Mouse (Mus musculus) frontal cortex, adult 2 months (tissue): ENCODE measurements around the gene Olfr1113. TPM values are rescaled to one million over a fixed set of nuclear protein-coding genes. Genes with fewer than 3 reads are reported as not detected.
"Not testable (repeated sequence)": the region's sequence is repeated elsewhere in the genome, so short reads cannot be mapped to it uniquely, and the experiment has no call there.

Experiments used
- DNase-seq, 2 experiments: peaks; one replicate each; pipeline ENCODE4 v3.0.0; 2022; ENCODE audit warnings: low spot score in 1 of 2; ENCODE audit errors: extremely low spot score in 1 of 2
- polyA plus RNA-seq: library from polyadenylated mRNA; depleted of rRNA; stranded (reverse); fragments of >200 nt; gene quantifications from 2 replicates; pipeline ENCODE4 v1.2.3, GENCODE M21; 2012; rRNA removed

Gene Olfr1113
- polyA plus RNA-seq, result not detected in 2 replicates

DNA sequence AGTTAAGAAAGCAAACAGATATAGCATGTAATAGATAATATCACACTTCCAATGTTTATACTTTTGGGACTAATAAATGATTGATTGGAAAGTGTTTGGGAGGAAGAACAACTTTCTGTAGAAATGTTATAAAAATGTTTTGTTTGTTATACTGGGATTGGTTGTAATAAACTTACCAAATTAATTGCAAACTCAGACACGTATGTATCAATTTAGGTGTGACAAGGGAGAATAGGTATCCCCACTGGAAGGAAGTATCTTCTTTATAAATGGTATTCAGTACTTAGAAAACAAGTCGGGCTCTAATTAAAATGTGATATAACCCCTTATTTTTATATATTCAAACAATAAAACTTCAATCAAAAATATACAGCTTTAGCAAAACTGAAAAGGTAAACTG, at the start of gene Olfr1113:
Gene Olfr1113 (plus strand): TSS at position 301 of the 400 bp plus-strand sequence.
- no peak for DNase-seq

DNA sequence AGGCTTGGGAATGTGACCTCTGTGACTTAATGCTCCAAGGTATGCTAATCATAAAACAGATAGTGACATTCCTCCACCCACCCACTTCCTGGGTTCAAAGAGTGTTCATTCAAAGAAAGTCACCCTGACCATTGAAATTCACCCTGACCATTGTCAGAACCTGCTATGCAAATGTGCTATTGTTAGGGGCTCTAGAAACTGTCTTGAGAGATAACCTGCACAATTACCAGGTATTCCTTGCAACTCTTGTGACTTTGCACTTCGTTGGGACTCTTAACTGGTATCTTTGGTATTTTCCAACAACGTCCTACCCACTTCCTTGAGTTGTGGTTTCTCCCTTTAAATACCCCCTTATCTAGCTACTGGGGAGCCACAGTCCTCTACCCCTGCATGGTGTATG, 41.0 kb upstream of the Olfr1113 start:
- DNase-seq, result not testable (repeated sequence)

DNA sequence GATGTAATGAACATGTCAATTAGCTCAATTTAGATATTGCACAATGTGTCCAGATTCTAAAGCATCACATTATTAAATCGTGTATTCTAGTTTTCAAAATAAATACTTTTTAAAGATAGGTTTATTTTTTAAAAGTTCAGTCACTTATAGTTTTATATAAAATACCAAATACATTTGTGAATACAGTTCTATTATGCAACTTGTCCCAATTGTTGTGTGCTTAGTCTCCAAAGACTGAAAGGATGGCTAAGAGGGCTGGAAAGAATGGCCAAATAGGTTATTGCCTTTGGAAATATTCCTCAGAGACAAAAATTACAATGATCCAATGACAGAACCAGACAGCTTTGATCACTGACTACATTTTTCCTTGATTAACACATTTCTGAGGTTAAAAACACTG, 21.3 kb upstream of the Olfr1113 start, which contains the start of gene Olfr1112:
Gene Olfr1112 (plus strand): TSS at position 301 of the 400 bp plus-strand sequence.
- no peak for DNase-seq

DNA sequence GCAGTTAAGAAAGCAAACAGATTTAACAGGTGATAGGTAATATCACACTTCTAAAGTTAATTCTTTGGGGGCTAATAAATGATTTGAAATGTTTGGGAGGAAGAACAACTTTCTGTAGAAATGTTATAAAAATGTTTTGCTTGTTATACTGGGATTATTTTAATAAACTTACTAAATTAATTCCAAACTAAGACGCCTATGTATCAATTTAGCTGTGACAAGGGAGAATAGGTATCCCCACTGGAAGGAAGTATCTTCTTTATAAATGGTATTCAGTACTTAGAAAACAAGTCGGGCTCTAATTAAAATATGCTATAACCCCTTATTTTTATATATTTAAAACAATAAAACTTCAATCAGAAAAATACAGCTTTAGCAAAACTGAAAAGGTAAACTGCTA, 38.9 kb downstream of the Olfr1113 start, which contains the start of gene Olfr1115:
Gene Olfr1115 (plus strand): TSS at position 301 of the 400 bp plus-strand sequence.
- no peak for DNase-seq

Other genes with a start within 250 kb of the Olfr1113 start
- not detected in 2 replicates for gene Olfr1099, start 248.3 kb upstream of the Olfr1113 start, polyA plus RNA-seq
- not detected in 2 replicates for gene Olfr1100, start 229.0 kb upstream of the Olfr1113 start, polyA plus RNA-seq
- gene Olfr1101, start 217.7 kb upstream of the Olfr1113 start, polyA plus RNA-seq, result not detected in 2 replicates
- not detected in 2 replicates for gene Olfr1102, start 210.6 kb upstream of the Olfr1113 start, polyA plus RNA-seq
- gene Olfr1104, start 181.9 kb upstream of the Olfr1113 start, polyA plus RNA-seq, result 0.15 TPM in 1 of 2 replicates, not detected in the other
- not detected in 2 replicates for gene Olfr1105, start 172.4 kb upstream of the Olfr1113 start, polyA plus RNA-seq
- 0.23 TPM in 1 of 2 replicates, not detected in the other for gene Olfr1106, start 156.7 kb upstream of the Olfr1113 start, polyA plus RNA-seq
- gene Olfr1107, start 133.2 kb upstream of the Olfr1113 start, polyA plus RNA-seq, result not detected in 2 replicates
- not detected in 2 replicates for gene Olfr1109, start 113.0 kb upstream of the Olfr1113 start, polyA plus RNA-seq
- not detected in 2 replicates for gene Olfr259, start 94.4 kb upstream of the Olfr1113 start, polyA plus RNA-seq
- gene Olfr1110, start 68.7 kb upstream of the Olfr1113 start, polyA plus RNA-seq, result 0.04 TPM in 1 of 2 replicates, not detected in the other
- gene Olfr1111, start 56.3 kb upstream of the Olfr1113 start, polyA plus RNA-seq, result not detected in 2 replicates
- not detected in 2 replicates for gene Olfr1112, start 21.2 kb upstream of the Olfr1113 start, polyA plus RNA-seq
- gene Olfr1115, start 39.0 kb downstream of the Olfr1113 start, polyA plus RNA-seq, result not detected in 2 replicates
- not detected in 2 replicates for gene Olfr1116, start 58.6 kb downstream of the Olfr1113 start, polyA plus RNA-seq
- not detected in 2 replicates for gene Olfr1118, start 98.6 kb downstream of the Olfr1113 start, polyA plus RNA-seq
- gene Olfr1120, start 145.8 kb downstream of the Olfr1113 start, polyA plus RNA-seq, result not detected in 2 replicates
- gene Olfr1121, start 160.9 kb downstream of the Olfr1113 start, polyA plus RNA-seq, result not detected in 2 replicates
- gene Olfr1122, start 176.9 kb downstream of the Olfr1113 start, polyA plus RNA-seq, result not detected in 2 replicates
- not detected in 2 replicates for gene Olfr1123, start 207.7 kb downstream of the Olfr1113 start, polyA plus RNA-seq
- gene Olfr1124, start 221.3 kb downstream of the Olfr1113 start, polyA plus RNA-seq, result not detected in 2 replicates
- gene Olfr1126, start 245.0 kb downstream of the Olfr1113 start, polyA plus RNA-seq, result not detected in 2 replicates